Mouse (Mus musculus) ES-Bruce4 (cell line): ENCODE results near the gene Slc35f3. TPM values are rescaled to one million over a fixed set of nuclear protein-coding genes. Genes with fewer than 3 reads are reported as not detected.

Experiments
- H3K27ac ChIP-seq: 2 replicates; pipeline ENCODE4 v1.5.1; 2012; ENCODE audit warnings: low read length, inconsistent platforms; ENCODE audit not compliant: insufficient read depth
- H3K27me3 ChIP-seq: 2 replicates; pipeline ENCODE4 v1.6.1; 2012; ENCODE audit warnings: mild to moderate bottlenecking, low read length, inconsistent platforms; ENCODE audit not compliant: control insufficient read depth, poor library complexity, insufficient read depth, severe bottlenecking
- H3K36me3 ChIP-seq: 2 replicates; pipeline ENCODE4 v1.6.1; 2012; ENCODE audit warnings: inconsistent platforms, mild to moderate bottlenecking, low read length, moderate library complexity; ENCODE audit not compliant: control insufficient read depth, poor library complexity, insufficient read depth, severe bottlenecking
- H3K4me1 ChIP-seq: one replicate; pipeline ENCODE4 v1.8.1; 2011; ENCODE audit warnings: low read length; ENCODE audit not compliant: control insufficient read depth, insufficient read depth
- H3K4me3 ChIP-seq: 2 replicates; pipeline ENCODE4 v1.5.1; 2011; ENCODE audit warnings: low read depth, mild to moderate bottlenecking, low read length
- H3K9ac ChIP-seq: 2 replicates; pipeline ENCODE4 v1.6.1; 2012; ENCODE audit warnings: low read depth, mild to moderate bottlenecking, inconsistent platforms; ENCODE audit not compliant: poor library complexity, severe bottlenecking
- H3K9me3 ChIP-seq: replicated peaks from 2 replicates; pipeline ENCODE4 v1.6.1; 2012; ENCODE audit warnings: mild to moderate bottlenecking, low read length, inconsistent platforms; ENCODE audit not compliant: control insufficient read depth, poor library complexity, insufficient read depth, severe bottlenecking
- CTCF ChIP-seq: IDR thresholded peaks from one replicate; pipeline ENCODE4 v1.8.1; 2011; ENCODE audit warnings: low read depth, low read length
- EP300 ChIP-seq: IDR thresholded peaks from 2 replicates; pipeline ENCODE4 v1.6.1; 2011; ENCODE audit warnings: low read depth, low read length; ENCODE audit not compliant: insufficient read depth
- POLR2A ChIP-seq: IDR thresholded peaks from one replicate; pipeline ENCODE4 v1.8.1; 2011; ENCODE audit warnings: low read length; ENCODE audit not compliant: insufficient read depth
- polyA plus RNA-seq: library from polyadenylated mRNA; stranded (reverse); fragments of >200 nt; gene quantifications from 2 replicates; pipeline ENCODE4 v1.2.4, GENCODE M21; 2011; ENCODE audit warnings: low read depth; ENCODE audit not compliant: missing spikeins, insufficient read depth, insufficient read length

The Slc35f3 gene
- polyA plus RNA-seq, 1 experiment, result not detected

DNA sequence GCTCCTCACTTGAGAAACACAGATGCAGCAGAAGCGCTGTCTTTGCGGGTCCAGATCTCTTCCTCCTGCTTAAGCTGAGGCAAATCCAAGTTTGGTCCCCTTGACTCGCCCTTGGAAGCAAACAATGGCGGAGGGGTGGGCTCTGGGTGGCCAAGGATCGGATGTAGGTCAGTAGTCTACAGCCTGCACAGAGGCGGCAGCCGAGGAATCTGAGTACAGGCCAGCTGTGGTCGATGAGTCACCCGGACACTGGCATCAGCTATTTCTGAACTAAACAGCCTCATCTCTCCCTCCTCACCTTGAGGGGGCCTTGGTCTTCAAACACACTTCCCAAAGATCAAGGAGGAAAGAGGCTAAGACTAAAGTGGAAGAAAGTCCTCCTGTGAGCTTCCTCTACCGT, 6.4 kb upstream of the Slc35f3 start:
- Histone ChIP-seq H3K9me3 (no peaks in the 10 kb centered on the region), H3K4me3 (no peak overlapping the region), H3K27ac (no peak overlapping the region), H3K4me1 (no peaks in the 10 kb centered on the region), H3K9ac (no peak overlapping the region), H3K36me3 (no peaks in the 10 kb centered on the region), H3K27me3 (no peaks in the 10 kb centered on the region)
- no peak for TF ChIP-seq EP300
- TF ChIP-seq CTCF, result no peak
- TF ChIP-seq POLR2A, result no peak

DNA sequence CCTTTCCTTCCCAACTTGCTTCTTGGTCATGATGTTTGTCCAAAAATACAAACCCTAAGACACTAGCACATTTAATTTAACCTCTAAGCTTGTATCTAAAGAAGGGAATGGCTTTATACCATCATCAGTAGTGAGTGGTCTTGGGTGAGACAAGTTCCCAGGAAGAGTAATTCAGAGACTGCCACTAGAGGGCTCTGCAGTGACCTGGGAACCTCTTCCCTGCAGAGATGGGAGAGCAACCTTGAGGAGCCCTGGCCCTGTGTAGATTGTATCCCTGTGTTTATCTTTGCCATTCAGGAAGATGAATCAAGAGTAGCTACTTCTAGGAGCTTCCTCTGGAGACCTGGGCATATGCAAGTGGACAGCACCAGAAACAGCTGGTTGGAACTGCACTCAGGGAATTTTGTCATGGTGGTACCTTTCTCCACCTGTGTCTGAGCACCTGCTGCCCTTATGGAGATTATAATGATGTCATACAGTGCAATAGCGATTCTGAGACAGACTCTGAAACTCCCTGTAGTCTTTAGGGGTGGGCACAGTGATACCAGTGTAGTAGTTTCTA, 993 bp upstream of the Slc35f3 start:
- peaks cover 2% of the 10 kb centered on the region; the same call in 1 of the 2 replicates for H3K27me3 ChIP-seq
- no peak overlapping the region for H3K27ac ChIP-seq
- no peaks in the 10 kb centered on the region for H3K9me3 ChIP-seq
- TF ChIP-seq EP300 (no peak), CTCF (peak; percentile 65)
- no peaks in the 10 kb centered on the region for H3K36me3 ChIP-seq
- H3K9ac ChIP-seq, result no peak overlapping the region
- no peak overlapping the region for H3K4me3 ChIP-seq
- no peaks in the 10 kb centered on the region for H3K4me1 ChIP-seq

DNA sequence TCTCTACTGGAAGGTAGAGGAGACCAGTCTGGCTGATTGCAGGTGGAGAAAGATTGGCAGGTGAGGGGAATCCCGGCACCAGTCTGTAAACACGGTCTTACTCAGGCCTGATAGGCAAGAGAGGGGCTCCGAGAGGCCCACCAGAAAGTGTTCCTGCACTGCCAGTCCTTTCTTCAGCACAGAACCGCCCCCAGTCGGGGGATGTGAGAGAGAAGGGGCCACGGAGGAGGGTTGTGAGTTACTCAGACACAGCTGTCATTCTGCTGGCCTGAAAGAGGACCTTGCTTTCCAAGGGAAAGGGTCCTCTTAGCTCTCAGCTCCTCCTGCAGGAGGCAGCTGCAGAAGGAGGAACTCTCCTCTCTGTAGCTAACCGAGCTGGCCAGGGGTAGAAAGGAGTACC, 975 bp downstream of the Slc35f3 start:
- Histone ChIP-seq H3K9ac (no peak overlapping the region), H3K4me3 (no peak overlapping the region), H3K4me1 (no peaks in the 10 kb centered on the region), H3K27ac (no peak overlapping the region), H3K27me3 (peaks cover 2% of the 10 kb centered on the region; the same call in 1 of the 2 replicates), H3K36me3 (no peaks in the 10 kb centered on the region), H3K9me3 (no peaks in the 10 kb centered on the region)
- no peak for TF ChIP-seq POLR2A
- TF ChIP-seq CTCF, result no peak
- no peak for TF ChIP-seq EP300

GRCm38 (mm10) chr8:126300350-126300749, 2.0 kb downstream of the Slc35f3 start:
- Histone ChIP-seq H3K27ac (no peak overlapping the region), H3K4me1 (no peaks in the 10 kb centered on the region), H3K9me3 (no peaks in the 10 kb centered on the region), H3K9ac (no peak overlapping the region), H3K36me3 (no peaks in the 10 kb centered on the region), H3K27me3 (peaks cover 2% of the 10 kb centered on the region; the same call in 1 of the 2 replicates), H3K4me3 (no peak overlapping the region)
- TF ChIP-seq CTCF (no peak), POLR2A (no peak), EP300 (no peak)

DNA sequence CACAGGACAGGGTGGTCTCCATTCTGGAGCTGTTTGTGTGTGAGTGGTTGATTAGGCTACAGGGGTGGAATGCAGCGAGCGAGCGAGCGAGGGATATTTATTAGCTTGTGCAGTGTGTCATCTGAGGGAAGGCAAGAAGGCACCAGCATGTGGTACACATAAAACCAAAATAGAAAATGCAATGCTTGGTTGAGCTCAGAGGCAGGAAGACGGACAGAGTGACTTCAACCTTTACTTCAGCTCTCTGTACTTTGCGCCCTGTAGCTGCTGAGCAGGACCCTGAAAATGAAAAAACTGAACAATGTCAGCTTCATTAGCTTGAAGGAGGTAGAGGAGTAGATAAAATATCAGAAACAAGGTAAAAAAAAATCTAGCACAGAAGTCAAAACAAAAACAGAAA, 3.2 kb downstream of the Slc35f3 start:
- Histone ChIP-seq H3K4me1 (no peaks in the 10 kb centered on the region), H3K9me3 (no peaks in the 10 kb centered on the region), H3K4me3 (no peak overlapping the region), H3K9ac (no peak overlapping the region), H3K27me3 (peaks cover 2% of the 10 kb centered on the region; the same call in 1 of the 2 replicates), H3K36me3 (no peaks in the 10 kb centered on the region), H3K27ac (no peak overlapping the region)
- TF ChIP-seq EP300 (no peak), CTCF (no peak), POLR2A (no peak)

GRCm38 (mm10) chr8:126307164-126307563, 8.8 kb downstream of the Slc35f3 start:
- Histone ChIP-seq H3K9ac (no peak overlapping the region), H3K4me3 (no peak overlapping the region)

More at GRCm38 (mm10) chr8:126307164-126307563, 8.8 kb downstream of the Slc35f3 start:
- Histone ChIP-seq H3K9me3 (no peaks in the 10 kb centered on the region), H3K4me1 (no peaks in the 10 kb centered on the region), H3K27me3 (no peaks in the 10 kb centered on the region), H3K36me3 (no peaks in the 10 kb centered on the region), H3K27ac (no peak overlapping the region)
- TF ChIP-seq POLR2A (no peak), EP300 (no peak), CTCF (no peak)
